Mouse (Mus musculus): Measurements from ENCODE around the gene Trp53. TPM values are rescaled to one million over a fixed set of nuclear protein-coding genes. Genes with fewer than 3 reads are reported as not detected.
"Not testable (repeated sequence)": the region's sequence is repeated elsewhere in the genome, so short reads cannot be mapped to it uniquely, and the experiment has no call there.

Trp53 gene
- 166 and 173 TPM in 2 replicates for polyA plus RNA-seq (2016; fragmentation: Nextera tagmentation; extraction: Ambion mirVana)

DNA sequence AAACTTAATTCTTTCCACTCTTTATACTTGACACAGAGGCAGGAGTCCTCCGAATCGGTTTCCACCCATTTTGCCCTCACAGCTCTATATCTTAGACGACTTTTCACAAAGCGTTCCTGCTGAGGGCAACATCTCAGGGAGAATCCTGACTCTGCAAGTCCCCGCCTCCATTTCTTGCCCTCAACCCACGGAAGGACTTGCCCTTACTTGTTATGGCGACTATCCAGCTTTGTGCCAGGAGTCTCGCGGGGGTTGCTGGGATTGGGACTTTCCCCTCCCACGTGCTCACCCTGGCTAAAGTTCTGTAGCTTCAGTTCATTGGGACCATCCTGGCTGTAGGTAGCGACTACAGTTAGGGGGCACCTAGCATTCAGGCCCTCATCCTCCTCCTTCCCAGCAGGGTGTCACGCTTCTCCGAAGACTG, at the start of gene Trp53, which contains the start of gene Wrap53:
Trp53 (plus strand) TSS at position 269 of the 424 bp plus-strand sequence.
Wrap53 (minus strand) TSS at position 165 of the 424 bp plus-strand sequence.
- no peaks in the 10 kb centered on the region for H3K9me3 ChIP-seq
- WGBS, result 0% methylated on average over 13 of the region's 13 CpGs
- H3K27me3 ChIP-seq (ENCODE audit: insufficient read depth, poor library complexity, severe bottlenecking), result no peaks in the 10 kb centered on the region
- H3K4me3 ChIP-seq, result peak within 1 kb of the TSS; percentile 92
- DNase-seq (ENCODE audit: low spot score), result peak; percentile 92
- peaks cover 57% of the 10 kb centered on the region for H3K4me1 ChIP-seq (replicated peaks)
- H3K36me3 ChIP-seq, result peaks cover 45% of the 10 kb centered on the region
- H3K27ac ChIP-seq, result peak within 1 kb of the TSS; percentile 95

DNA sequence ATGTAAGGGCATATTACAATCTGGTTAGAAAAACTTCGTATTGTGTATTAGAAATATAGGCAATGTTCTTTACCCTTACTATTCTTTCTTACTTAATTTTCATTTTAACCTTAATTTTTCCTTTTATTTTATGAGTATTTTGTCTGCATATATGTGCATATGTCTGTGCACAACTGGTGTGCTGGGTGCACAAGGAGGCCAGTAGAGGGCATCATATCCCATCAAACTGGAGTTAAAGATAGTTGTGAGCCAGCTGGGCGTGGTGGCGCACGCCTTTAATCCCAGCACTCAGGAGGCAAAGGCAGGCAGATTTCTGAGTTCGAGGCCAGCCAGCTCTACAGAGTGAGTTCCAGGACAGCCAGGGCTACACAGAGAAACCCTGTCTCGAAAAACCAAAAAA, 49.4 kb upstream of the Trp53 start:
- peaks cover 22% of the 10 kb centered on the region for H3K4me1 ChIP-seq (replicated peaks)
- H3K27me3 ChIP-seq (ENCODE audit: insufficient read depth, poor library complexity, severe bottlenecking); H3K9me3 ChIP-seq; H3K4me3 ChIP-seq; H3K36me3 ChIP-seq; DNase-seq (ENCODE audit: low spot score); H3K27ac ChIP-seq: not testable (repeated sequence)
- 85% methylated on average over 6 of the region's 6 CpGs for WGBS

DNA sequence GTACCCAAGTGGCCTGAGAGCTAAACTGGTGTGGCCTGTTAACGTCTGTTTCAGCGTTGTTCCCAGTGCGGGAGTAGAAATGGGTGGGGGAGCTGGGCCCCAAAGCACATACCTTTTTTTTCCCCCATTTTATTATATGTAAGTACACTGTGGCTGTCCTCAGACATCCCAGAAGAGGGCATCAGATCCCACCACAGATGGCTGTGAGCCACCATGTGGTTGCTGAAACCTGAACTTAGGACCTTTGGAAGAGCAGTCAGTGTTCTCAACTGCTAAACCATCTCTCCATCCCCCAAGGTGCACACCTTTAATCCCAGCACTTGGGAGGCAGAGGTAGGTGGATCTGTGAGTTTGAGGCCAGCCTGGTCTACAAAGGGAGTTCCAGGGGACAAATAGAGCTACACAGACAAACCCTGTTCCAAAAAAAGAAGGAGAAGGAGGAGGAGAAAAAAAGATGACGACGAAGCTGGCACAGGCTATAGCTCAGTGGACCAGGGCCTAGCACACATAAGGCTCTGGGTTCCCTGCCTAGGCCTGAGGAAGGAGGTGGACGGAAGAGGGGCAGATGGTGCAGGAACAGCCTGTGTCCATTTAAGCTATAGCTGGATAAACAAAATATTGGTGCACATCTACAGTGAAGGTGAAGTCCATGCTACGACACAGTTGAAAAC, 47.5 kb upstream of the Trp53 start:
- Histone ChIP-seq H3K4me1 (replicated peaks) (peaks cover 5% of the 10 kb centered on the region), H3K36me3 (no peaks in the 10 kb centered on the region; the same call in 1 of the 2 replicates), H3K27me3 (ENCODE audit: insufficient read depth, poor library complexity, severe bottlenecking) (peaks cover 4% of the 10 kb centered on the region; the same call in 1 of the 2 replicates), H3K4me3 (no peak overlapping the region), H3K27ac (no peak overlapping the region), H3K9me3 (no peaks in the 10 kb centered on the region)
- no peak for DNase-seq (ENCODE audit: low spot score)
- WGBS, result 85% methylated on average over 7 of the region's 7 CpGs

DNA sequence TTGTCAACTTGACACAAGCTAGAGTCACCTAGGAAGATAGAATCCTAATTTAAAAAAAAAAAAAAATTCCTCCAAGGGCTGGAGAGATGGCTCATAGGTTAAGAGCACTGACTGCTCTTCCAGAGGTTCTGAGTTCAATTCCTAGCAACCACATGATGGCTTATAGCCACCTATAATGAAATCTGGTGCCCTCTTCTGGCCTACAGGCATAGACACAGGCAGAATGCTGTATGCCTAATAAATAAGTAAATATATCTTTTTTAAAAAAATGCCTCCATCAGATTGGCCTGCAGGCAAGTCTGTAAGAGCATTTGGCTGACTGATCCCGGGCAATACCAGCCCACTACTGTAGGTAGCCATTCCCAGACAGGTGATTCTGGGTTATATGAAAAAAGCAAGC, 45.2 kb upstream of the Trp53 start:
- DNase-seq (ENCODE audit: low spot score), result no peak
- 70% methylated on average over 1 of the region's 1 CpGs for WGBS
- Histone ChIP-seq H3K27ac (no peak overlapping the region), H3K27me3 (ENCODE audit: insufficient read depth, poor library complexity, severe bottlenecking) (no peaks in the 10 kb centered on the region), H3K9me3 (no peaks in the 10 kb centered on the region), H3K4me1 (replicated peaks) (no peaks in the 10 kb centered on the region), H3K4me3 (no peak overlapping the region), H3K36me3 (no peaks in the 10 kb centered on the region)

DNA sequence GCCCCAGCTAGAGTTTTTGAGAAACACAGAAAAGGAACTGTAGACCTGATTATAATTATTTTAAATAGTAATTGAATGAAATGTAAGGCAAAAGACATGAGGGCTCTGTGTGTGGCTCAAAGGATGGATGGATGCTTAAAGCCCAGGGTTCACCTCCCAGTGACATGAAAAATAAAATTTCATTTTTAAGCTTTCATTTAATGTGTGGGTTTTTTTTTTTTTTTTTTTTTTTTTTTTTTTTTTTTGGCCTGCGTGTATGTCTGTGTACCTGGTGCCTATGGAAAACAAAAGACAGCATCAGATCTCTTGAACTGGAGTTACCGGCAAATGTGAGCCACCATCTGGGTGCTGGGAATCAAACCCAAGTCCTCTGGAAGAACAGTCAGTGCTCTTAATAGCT, 39.5 kb upstream of the Trp53 start:
- DNase-seq (ENCODE audit: low spot score), result no peak
- WGBS, result 95% methylated on average over 2 of the region's 2 CpGs

DNA sequence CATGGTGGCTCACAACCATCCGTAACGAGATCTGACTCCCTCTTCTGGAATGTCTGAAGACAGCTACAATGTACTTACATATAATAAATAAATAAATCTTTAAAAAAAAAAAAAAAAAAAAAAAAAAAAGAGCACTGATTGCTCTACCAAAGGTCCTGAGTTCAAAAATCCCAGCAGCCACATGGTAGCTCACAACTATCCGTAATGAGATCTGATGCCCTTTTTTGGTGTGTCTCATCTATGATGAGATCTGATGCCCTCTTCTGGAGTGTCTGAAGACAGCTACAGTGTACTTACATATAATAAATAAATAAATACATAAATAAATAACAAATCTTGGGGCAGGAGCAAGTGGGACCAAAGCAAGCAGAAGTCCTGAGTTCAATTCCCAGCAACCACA, 38.4 kb upstream of the Trp53 start:
- not testable (repeated sequence) for H3K4me3 ChIP-seq; H3K27ac ChIP-seq; H3K9me3 ChIP-seq; H3K27me3 ChIP-seq (ENCODE audit: insufficient read depth, poor library complexity, severe bottlenecking); H3K36me3 ChIP-seq; DNase-seq (ENCODE audit: low spot score)
- 85% methylated on average over 2 of the region's 3 CpGs for WGBS
- H3K4me1 ChIP-seq (replicated peaks), result peaks cover 32% of the 10 kb centered on the region

More for the DNA sequence above, 39.5 kb upstream of the Trp53 start:
- Histone ChIP-seq H3K36me3 (no peaks in the 10 kb centered on the region), H3K27ac (no peak overlapping the region), H3K9me3 (no peaks in the 10 kb centered on the region), H3K4me3 (no peak overlapping the region), H3K4me1 (replicated peaks) (peaks cover 22% of the 10 kb centered on the region), H3K27me3 (ENCODE audit: insufficient read depth, poor library complexity, severe bottlenecking) (no peaks in the 10 kb centered on the region)

DNA sequence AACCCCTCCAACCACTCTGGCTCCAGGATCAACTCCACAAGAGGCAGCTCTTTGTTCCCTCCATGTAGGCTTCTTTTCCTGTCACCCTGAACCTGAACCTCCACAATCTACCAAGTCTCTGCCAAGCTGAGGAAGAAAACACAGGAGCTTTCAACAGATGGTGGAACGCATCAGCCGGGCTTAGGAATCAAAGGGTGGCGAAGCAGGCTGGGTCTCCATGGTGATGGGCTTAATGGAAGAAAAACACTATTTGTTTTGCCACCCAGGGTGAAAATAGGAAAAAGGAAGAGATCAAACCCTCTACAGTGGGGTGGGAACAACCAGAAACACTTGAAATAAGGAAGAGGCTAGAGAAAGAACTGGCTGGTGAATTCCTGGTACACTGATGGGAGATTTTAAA, 36.6 kb upstream of the Trp53 start:
- WGBS, result 23% methylated on average over 3 of the region's 3 CpGs
- 0 out of 2 replicates have a peak overlapping the region, but pooled peaks have one; percentile 18 for H3K4me3 ChIP-seq
- H3K27ac ChIP-seq, result peak overlapping the region; percentile 60
- no peaks in the 10 kb centered on the region for H3K9me3 ChIP-seq
- H3K27me3 ChIP-seq (ENCODE audit: insufficient read depth, poor library complexity, severe bottlenecking), result peaks cover 5% of the 10 kb centered on the region; the same call in 1 of the 2 replicates
- DNase-seq (ENCODE audit: low spot score), result no peak
- H3K36me3 ChIP-seq, result no peaks in the 10 kb centered on the region
- H3K4me1 ChIP-seq (replicated peaks), result peaks cover 51% of the 10 kb centered on the region

DNA sequence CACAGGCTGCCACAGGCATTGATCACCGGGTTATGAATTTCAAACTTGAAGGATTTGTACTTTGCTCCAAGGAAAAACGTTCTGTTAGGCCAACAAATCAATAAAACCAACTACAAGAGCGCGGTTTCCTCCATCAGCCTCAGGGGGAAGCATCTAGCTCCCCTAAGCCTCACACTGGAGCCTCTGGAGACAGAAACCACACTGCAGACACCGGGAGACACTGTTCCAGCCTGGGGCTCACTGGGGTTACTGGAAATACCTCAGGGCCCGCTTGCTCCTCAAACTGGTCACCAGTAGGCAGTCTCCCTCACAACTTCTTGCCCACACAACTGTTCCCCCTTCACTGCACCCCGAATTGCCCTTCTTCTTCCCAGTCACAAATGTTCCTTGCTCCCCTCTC, 34.2 kb upstream of the Trp53 start:
- Histone ChIP-seq H3K9me3 (no peaks in the 10 kb centered on the region), H3K27ac (peak overlapping the region; percentile 95), H3K27me3 (ENCODE audit: insufficient read depth, poor library complexity, severe bottlenecking) (peaks cover 13% of the 10 kb centered on the region; the same call in 1 of the 2 replicates), H3K4me1 (replicated peaks) (peaks cover 71% of the 10 kb centered on the region), H3K4me3 (peak overlapping the region; percentile 59), H3K36me3 (no peaks in the 10 kb centered on the region)
- DNase-seq (ENCODE audit: low spot score), result no peak
- WGBS, result 15% methylated on average over 7 of the region's 7 CpGs

DNA sequence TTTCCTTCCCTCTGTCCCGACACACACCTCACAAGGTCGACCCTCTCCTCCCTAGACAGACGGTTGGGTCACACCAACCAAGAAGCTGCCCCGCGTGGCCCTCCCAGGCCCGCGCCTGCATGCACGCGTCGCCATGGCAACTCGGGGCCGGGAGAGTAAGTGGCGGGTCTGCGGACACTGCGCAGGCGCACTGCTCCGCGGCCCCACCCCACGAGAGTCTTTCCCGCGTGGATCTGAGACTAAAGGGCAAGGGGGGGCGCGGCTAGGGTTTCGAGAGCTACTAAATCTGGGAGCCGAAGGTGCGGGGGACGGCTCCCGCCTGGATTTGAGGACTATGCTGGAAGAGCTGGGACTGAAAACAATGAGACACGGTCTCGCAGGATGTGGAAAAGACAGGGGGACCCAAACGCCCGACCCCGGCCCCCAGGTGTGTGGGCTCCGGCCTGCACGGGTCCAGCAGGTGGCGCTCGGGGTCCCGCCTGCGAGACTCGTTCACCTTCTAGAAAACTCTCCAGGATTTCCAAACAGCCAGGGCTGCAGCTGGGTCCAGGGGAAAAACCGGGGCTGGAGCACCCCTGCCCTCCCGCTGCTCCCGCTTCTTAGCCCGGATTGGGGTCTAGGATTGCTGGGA, 33.6 kb upstream of the Trp53 start:
- under 1% methylated on average over 44 of the region's 44 CpGs for WGBS
- peak; percentile 84 for DNase-seq (ENCODE audit: low spot score)
- H3K9me3 ChIP-seq, result no peaks in the 10 kb centered on the region
- H3K27ac ChIP-seq, result peak overlapping the region; percentile 95
- H3K27me3 ChIP-seq (ENCODE audit: insufficient read depth, poor library complexity, severe bottlenecking), result peaks cover 13% of the 10 kb centered on the region; the same call in 1 of the 2 replicates
- no peaks in the 10 kb centered on the region for H3K36me3 ChIP-seq
- peaks cover 71% of the 10 kb centered on the region for H3K4me1 ChIP-seq (replicated peaks)
- H3K4me3 ChIP-seq, result peak overlapping the region; percentile 59

DNA sequence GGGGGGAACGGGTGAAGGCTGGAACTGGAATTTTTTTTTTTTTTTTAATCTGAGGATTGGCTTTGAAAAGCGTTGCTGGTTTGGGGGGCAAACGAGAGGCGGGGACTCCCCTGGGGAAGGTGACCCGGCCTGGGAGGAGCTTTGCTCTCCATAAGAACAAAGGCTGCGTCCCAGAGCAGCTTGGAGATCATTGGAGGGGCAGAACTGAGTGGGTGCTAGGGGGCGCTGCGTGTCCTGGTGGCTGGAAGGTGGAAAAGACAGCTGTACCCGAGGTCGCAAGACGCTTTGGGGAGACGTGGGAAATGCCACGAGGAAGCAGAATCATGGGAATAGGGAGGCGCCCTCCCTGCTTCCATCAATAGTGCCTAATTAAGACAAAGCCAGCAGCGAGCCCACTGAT, 33.1 kb upstream of the Trp53 start:
- WGBS, result 6% methylated on average over 15 of the region's 15 CpGs
- H3K27ac ChIP-seq, result peak overlapping the region; percentile 95
- DNase-seq (ENCODE audit: low spot score), result no peak

DNA sequence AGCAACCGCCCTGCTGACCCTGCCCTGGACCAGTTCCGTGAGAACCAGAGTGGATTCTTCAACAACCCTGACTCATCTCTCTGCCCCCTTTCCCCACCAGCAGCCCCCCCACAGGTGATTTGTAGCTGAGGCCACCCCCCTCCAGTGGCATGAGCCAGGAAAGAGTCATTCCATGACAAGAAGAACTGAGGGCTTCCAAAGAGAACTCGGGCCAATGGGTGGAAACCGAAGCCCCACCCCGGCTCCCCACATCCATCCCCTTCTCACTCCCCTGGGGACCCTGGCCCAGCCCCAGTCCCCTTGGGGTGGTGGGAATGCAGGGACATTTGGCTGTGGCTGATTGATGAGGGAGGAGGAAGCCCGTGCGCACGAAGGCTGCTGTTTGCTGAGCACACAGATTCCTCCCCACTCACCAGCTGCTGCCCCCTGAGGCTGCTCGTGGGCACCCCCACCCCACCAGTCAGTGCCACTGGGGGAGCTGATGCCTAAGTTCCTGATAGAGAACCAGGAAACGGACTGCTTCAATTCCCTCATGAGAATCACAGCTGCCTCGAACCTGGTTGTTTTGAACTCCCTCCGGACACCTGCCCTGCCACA, 31.0 kb upstream of the Trp53 start, which contains the start of gene Dnah2:
Dnah2 (minus strand) TSS at position 51 of the 597 bp plus-strand sequence.
- H3K36me3 ChIP-seq, result peaks cover under 1% of the 10 kb centered on the region; the same call in 1 of the 2 replicates
- H3K27ac ChIP-seq, result peak within 1 kb of the TSS; percentile 95
- H3K27me3 ChIP-seq (ENCODE audit: insufficient read depth, poor library complexity, severe bottlenecking), result peaks cover 13% of the 10 kb centered on the region; the same call in 1 of the 2 replicates
- peak within 1 kb of the TSS; percentile 5; the same call in 1 of the 2 replicates for H3K4me3 ChIP-seq
- DNase-seq (ENCODE audit: low spot score), result no peak
- peaks cover 86% of the 10 kb centered on the region for H3K4me1 ChIP-seq (replicated peaks)
- 45% methylated on average over 12 of the region's 12 CpGs for WGBS
- no peaks in the 10 kb centered on the region for H3K9me3 ChIP-seq

More for the DNA sequence above, 33.1 kb upstream of the Trp53 start:
- Histone ChIP-seq H3K4me1 (replicated peaks) (peaks cover 74% of the 10 kb centered on the region), H3K9me3 (no peaks in the 10 kb centered on the region), H3K27me3 (ENCODE audit: insufficient read depth, poor library complexity, severe bottlenecking) (peaks cover 13% of the 10 kb centered on the region; the same call in 1 of the 2 replicates), H3K4me3 (peak overlapping the region; percentile 59), H3K36me3 (no peaks in the 10 kb centered on the region)

DNA sequence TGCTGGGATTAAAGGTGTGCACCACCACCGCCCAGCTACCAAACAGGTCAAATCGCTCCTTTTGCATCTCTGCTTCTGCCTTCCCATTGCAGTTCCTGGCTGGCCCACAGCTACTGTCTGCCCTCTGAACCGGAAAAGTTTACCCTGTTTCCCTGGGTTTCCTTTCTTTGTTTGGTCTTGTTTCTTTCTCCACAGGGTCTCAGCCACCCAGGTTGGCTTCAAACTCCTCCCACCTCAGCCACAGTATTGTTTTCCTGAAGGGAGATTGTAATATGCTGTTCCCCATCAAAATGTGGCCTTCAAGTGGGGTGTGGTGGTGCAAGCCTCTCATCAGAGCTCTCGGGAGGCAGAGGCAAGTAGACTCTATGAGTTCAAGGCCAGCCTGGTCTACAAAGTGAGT, 28.8 kb upstream of the Trp53 start:
- no peak for DNase-seq (ENCODE audit: low spot score)
- Histone ChIP-seq H3K9me3 (no peaks in the 10 kb centered on the region), H3K36me3 (peaks cover 22% of the 10 kb centered on the region), H3K27ac (peak overlapping the region; percentile 91), H3K27me3 (ENCODE audit: insufficient read depth, poor library complexity, severe bottlenecking) (peaks cover 18% of the 10 kb centered on the region; the same call in 1 of the 2 replicates), H3K4me1 (replicated peaks) (peaks cover 89% of the 10 kb centered on the region), H3K4me3 (no peak overlapping the region)
- 54% methylated on average over 4 of the region's 4 CpGs for WGBS
